Mouse (Mus musculus) liver, embryonic 16.5 days (tissue): Measurements from ENCODE around the gene Ssh1. TPM values are rescaled to one million over a fixed set of nuclear protein-coding genes. Genes with fewer than 3 reads are reported as not detected.

Source experiments
- ATAC-seq: fragments of 200-750 bp; cut with Nextera tagmentation; 2 replicates; pipeline ENCODE4 v1.8.0; 2017; ENCODE audit warnings: low read depth, mild to moderate bottlenecking, moderate number of reproducible peaks, moderate library complexity
- H3K27ac ChIP-seq: fragments of 300-500 bp; sonication (generic); 2 replicates; pipeline ENCODE4 v1.5.1; 2014; ENCODE audit warnings: mild to moderate bottlenecking, low read length
- H3K27me3 ChIP-seq: fragments of 300-500 bp; sonication (generic); 2 replicates; pipeline ENCODE4 v1.6.1; 2014; ENCODE audit warnings: low read depth, low read length, mixed read lengths; ENCODE audit not compliant: control insufficient read depth, insufficient read depth
- H3K36me3 ChIP-seq: fragments of 300-500 bp; sonication (generic); 2 replicates; pipeline ENCODE4 v1.6.1; 2014; ENCODE audit warnings: mild to moderate bottlenecking; ENCODE audit not compliant: control insufficient read depth, insufficient read depth
- H3K4me1 ChIP-seq: fragments of 300-500 bp; sonication (generic); 2 replicates; pipeline ENCODE4 v1.6.1; 2014; ENCODE audit warnings: low read depth, low read length, mixed read lengths; ENCODE audit not compliant: control insufficient read depth
- H3K4me2 ChIP-seq: fragments of 300-500 bp; sonication (generic); 2 replicates; pipeline ENCODE4 v1.6.1; 2014; ENCODE audit warnings: low read depth, low read length, mixed read lengths
- H3K4me3 ChIP-seq: fragments of 300-500 bp; sonication (generic); 2 replicates; pipeline ENCODE4 v1.5.1; 2014; ENCODE audit warnings: low read depth, mild to moderate bottlenecking, low read length
- H3K9ac ChIP-seq: fragments of 300-500 bp; sonication (generic); 2 replicates; pipeline ENCODE4 v1.6.1; 2014; ENCODE audit warnings: low read depth, low read length
- H3K9me3 ChIP-seq: fragments of 300-500 bp; sonication (generic); replicated peaks from 2 replicates; pipeline ENCODE4 v1.6.1; 2016; ENCODE audit warnings: low read length; ENCODE audit not compliant: control insufficient read depth
- WGBS: fragments of 180-500 bp; shearing (Covaris S2); extraction: QIAGEN DNeasy Blood & Tissue Kit; methylation state at CpG from one replicate; pipeline ENCODE4 v1.1.7; 2014; ENCODE audit not compliant: insufficient replicate concordance; 5-methylcytosine and 5-hydroxymethylcytosine counted together
- polyA plus RNA-seq: library from polyadenylated mRNA; unstranded; fragments of >200 nt; fragmentation: Nextera tagmentation; extraction: Ambion mirVana; gene quantifications from 2 replicates; pipeline ENCODE4 v1.2.1, GENCODE M21; 2015

Ssh1 gene
- polyA plus RNA-seq, 1 experiment from 2014 or later: 6.8 TPM

DNA sequence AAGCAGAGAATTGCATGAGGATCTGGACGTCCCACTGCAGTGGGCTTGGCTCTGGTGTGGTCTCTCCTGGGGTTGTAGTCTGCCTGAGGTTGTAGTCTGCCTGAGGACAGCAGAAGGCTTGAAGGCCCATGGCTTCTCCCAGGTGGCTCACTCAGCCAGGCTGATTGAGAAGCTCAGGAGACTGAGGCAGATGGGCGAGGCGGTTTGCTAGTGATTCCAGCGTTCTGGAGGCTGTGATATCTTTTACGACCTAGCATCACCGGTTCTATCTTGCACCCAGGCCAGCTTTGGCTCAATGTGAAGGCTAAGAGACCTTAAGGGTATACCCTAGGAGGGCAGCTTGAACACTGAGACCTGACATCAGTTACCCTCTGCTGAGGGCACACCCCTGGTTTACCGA, 74.6 kb downstream of the Ssh1 start:
- Histone ChIP-seq H3K36me3 (no peaks in the 10 kb centered on the region), H3K9me3 (no peaks in the 10 kb centered on the region), H3K27me3 (no peaks in the 10 kb centered on the region), H3K27ac (no peak overlapping the region), H3K4me3 (no peak overlapping the region), H3K4me1 (no peaks in the 10 kb centered on the region), H3K9ac (no peak overlapping the region), H3K4me2 (no peak overlapping the region)
- 0 out of 2 replicates have a peak, but pooled peaks have one; percentile 16 for ATAC-seq
- WGBS: 42% methylated on average over 7 of the region's 7 CpGs

GRCm38 (mm10) chr5:113918654-113919053, 75.0 kb downstream of the Ssh1 start:
- no peaks in the 10 kb centered on the region for H3K36me3 ChIP-seq
- H3K9me3 ChIP-seq: no peaks in the 10 kb centered on the region
- H3K4me2 ChIP-seq: no peak overlapping the region
- no peak overlapping the region for H3K4me3 ChIP-seq
- whole genome bisulfite sequencing: 16% methylated on average over 9 of the region's 9 CpGs
- H3K4me1 ChIP-seq: no peaks in the 10 kb centered on the region
- H3K9ac ChIP-seq: no peak overlapping the region
- H3K27me3 ChIP-seq: no peaks in the 10 kb centered on the region
- no peak overlapping the region for H3K27ac ChIP-seq
- ATAC-seq: peak; percentile 70

DNA sequence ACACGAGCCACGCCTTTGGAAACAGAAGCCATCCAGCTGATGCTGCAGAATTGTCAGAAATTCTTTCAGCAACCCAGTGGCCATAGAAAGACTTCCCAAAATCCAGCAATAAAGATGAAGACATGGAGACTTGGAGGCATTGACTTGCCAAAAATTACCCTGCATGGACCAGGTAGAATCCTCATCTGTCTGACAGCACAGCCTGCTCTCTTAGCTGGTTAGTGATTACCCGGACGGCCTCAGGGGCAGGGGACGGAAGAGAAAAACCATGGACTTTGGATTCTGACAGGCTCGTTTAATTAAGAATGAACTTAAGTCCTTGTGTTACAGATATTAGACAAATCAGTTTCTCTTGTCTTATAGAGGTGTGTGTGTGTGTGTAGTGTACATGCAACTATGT, 83.0 kb downstream of the Ssh1 start:
- no peaks in the 10 kb centered on the region for H3K27me3 ChIP-seq
- peaks cover 36% of the 10 kb centered on the region for H3K4me1 ChIP-seq
- no peak overlapping the region for H3K27ac ChIP-seq
- no peak overlapping the region for H3K4me3 ChIP-seq
- no peak overlapping the region for H3K9ac ChIP-seq
- no peak for ATAC-seq
- H3K36me3 ChIP-seq: no peaks in the 10 kb centered on the region
- no peak overlapping the region for H3K4me2 ChIP-seq
- 57% methylated on average over 6 of the region's 6 CpGs for WGBS
- no peaks in the 10 kb centered on the region for H3K9me3 ChIP-seq

DNA sequence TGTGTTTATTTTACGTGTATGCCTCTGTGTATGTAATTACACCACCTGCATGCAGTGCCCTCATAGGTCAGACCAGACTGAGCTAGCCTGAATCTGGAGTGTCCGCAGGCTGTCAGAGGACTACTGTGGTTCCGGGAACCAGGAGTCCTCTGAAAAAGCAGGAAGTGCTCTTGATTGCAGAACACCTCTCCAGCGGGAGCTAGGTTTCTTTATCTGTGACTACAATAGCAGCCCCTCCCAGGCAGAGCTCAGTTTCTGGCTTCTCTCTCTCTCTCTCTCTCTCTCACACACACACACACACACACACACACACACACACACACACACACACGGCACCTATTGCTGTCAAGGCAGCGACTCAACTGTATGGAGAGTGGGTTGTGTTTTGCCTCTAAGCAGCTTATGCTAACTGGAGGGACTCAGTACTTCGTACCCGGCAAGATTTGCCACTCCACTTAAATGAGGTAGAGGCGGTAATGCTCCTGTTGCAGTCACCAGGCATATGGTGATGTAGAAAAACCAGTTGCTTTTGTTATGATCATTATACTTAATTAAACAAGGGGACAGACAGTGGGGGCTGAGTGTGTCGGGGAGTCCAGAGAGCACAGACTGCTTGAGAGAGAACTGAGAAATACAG, 83.5 kb downstream of the Ssh1 start:
- 10% methylated on average over 10 of the region's 10 CpGs for WGBS
- Histone ChIP-seq H3K36me3 (no peaks in the 10 kb centered on the region), H3K4me2 (no peak overlapping the region), H3K4me1 (peaks cover 41% of the 10 kb centered on the region), H3K9ac (no peak overlapping the region), H3K27ac (no peak overlapping the region), H3K4me3 (no peak overlapping the region), H3K27me3 (no peaks in the 10 kb centered on the region), H3K9me3 (no peaks in the 10 kb centered on the region)
- no peak for ATAC-seq

GRCm38 (mm10) chr5:113908592-113909441, 84.9 kb downstream of the Ssh1 start, which contains the start of gene Coro1c:
TSS of gene Coro1c (minus strand) at chr5:113908758.
- Histone ChIP-seq H3K27me3 (no peaks in the 10 kb centered on the region), H3K4me1 (peaks cover 47% of the 10 kb centered on the region), H3K4me2 (peak within 1 kb of the TSS; percentile 99), H3K27ac (peak within 1 kb of the TSS; percentile 93), H3K36me3 (no peaks in the 10 kb centered on the region), H3K9ac (peak within 1 kb of the TSS; percentile 90), H3K9me3 (no peaks in the 10 kb centered on the region), H3K4me3 (peak within 1 kb of the TSS; percentile 91)
- WGBS: under 1% methylated on average over 67 of the region's 68 CpGs
- ATAC-seq: peak; percentile 84

- Histone ChIP-seq H3K9me3 (no peaks in the 10 kb centered on the region), H3K4me2 (peak overlapping the region; percentile 99), H3K27ac (peak overlapping the region; percentile 93), H3K36me3 (no peaks in the 10 kb centered on the region), H3K4me1 (peaks cover 53% of the 10 kb centered on the region), H3K27me3 (no peaks in the 10 kb centered on the region), H3K9ac (peak overlapping the region; percentile 90), H3K4me3 (peak overlapping the region; percentile 91)
- peak; percentile 80 for ATAC-seq
- under 1% methylated on average over 62 of the region's 69 CpGs for WGBS
These were observed 85.7 kb downstream of the Ssh1 start for GRCm38 (mm10) chr5:113907786-113908567.

GRCm38 (mm10) chr5:113906958-113907735, 86.5 kb downstream of the Ssh1 start:
- peak overlapping the region; percentile 93 for H3K27ac ChIP-seq
- 12% methylated on average over 17 of the region's 17 CpGs for WGBS
- no peak for ATAC-seq
- H3K4me3 ChIP-seq: peak overlapping the region; percentile 91
- H3K4me1 ChIP-seq: peaks cover 62% of the 10 kb centered on the region
- peak overlapping the region; percentile 99 for H3K4me2 ChIP-seq
- H3K36me3 ChIP-seq: no peaks in the 10 kb centered on the region
- H3K27me3 ChIP-seq: no peaks in the 10 kb centered on the region
- H3K9me3 ChIP-seq: no peaks in the 10 kb centered on the region
- H3K9ac ChIP-seq: peak overlapping the region; percentile 90

DNA sequence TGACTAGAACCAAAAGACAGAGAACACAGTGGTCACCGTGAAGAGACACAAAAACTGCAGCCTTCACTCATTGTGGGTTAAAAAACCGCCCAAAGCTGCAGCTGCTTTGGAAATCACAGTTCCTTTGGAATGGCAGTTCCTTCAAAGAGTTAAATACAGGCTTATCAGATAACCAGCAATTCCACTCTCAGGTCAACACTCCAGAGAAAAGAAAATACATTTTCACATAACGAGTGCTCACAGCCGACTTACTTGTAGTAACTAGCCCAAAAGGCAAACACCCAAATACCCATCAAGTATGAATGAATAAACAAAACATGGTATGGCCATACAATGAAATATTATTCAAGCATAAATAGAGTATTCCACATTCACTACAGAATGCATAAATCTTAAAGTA, 88.7 kb downstream of the Ssh1 start:
- 46% methylated on average over 4 of the region's 4 CpGs for WGBS
- Histone ChIP-seq H3K27ac (no peak overlapping the region), H3K27me3 (no peaks in the 10 kb centered on the region), H3K36me3 (no peaks in the 10 kb centered on the region), H3K4me3 (no peak overlapping the region), H3K4me1 (peaks cover 63% of the 10 kb centered on the region), H3K9ac (no peak overlapping the region), H3K9me3 (no peaks in the 10 kb centered on the region), H3K4me2 (no peak overlapping the region)
- no peak for ATAC-seq
